11 mouse cellular contexts compared by ENCODE assay signal in the genomic region with DNA sequence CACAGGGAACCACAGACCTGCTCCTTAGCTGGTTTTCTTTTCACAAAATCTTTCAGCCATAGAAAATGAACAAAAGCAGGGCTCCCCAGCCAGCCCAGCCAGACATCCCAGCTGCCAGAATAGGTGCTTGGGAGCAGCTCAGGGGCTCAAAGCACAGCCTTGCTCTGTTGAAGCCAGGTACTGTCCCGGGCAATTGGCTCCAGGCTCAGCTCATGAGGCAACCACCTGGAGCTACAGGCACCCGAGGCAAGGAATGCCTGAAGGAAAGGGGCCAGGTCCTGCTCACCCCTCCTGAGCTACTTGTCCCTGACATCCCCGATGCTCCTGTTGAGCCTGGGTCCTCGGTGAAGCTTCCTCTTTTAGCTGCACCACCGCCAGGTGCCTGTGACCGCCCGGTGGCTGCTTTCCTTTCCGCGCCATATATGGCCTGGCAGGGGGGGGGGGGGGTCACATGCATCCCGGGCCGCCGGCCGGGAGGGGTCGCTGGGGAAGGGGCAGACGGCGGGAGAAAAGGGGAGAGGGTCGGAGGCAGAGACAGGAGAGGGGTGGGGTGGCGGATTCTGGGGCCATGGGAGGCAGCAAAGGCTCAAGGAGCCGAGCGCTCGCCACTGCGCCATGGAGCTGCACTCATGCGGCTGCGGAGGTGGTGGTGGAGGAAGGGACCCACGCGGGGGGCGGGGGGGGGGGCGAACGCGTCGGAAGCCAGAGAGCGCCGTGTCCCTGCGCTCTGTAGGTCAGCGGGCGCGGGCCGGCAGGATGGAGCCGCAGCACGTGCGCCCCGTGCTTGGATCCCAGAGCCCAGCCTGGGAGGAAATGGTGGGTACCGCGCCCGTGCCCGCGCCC. TPM values are rescaled to one million over a fixed set of nuclear protein-coding genes. Genes with fewer than 3 reads are reported as not detected.
DNase-seq lines count a peak whose midpoint lies in the region; ATAC-seq and TF ChIP-seq lines count a peak whose summit lies in the region.
"Not testable (repeated sequence)": the region's sequence is repeated elsewhere in the genome, so short reads cannot be mapped to it uniquely, and the experiment has no call there.
"Had no signal": no experiment of that assay in that cellular context is flagged by ENCODE, and none has a peak within 500 bp of the region (broad histone marks: within the 10 kb centered on the region; RNA-seq: fewer than 3 reads in every experiment).

A gene (plus strand): TSS at position 738 of the 843 bp plus-strand sequence.

- peak; percentile 1 to 12 for DNase-seq in heart, adult 2 months

- TF ChIP-seq POLR2A in heart, adult 2 months (IDR thresholded peaks at IDR 0.05; ENCODE audit: insufficient read depth, low read depth, low read length), result not testable (repeated sequence)

- peak within 1 kb of the TSS; percentile 38 for H3K4me3 ChIP-seq in brown adipose tissue, adult 24 weeks (ENCODE audit: insufficient read depth, low read depth, low read length)
- H3K4me3 ChIP-seq in embryonic facial prominence, embryonic 15.5 days (replicated peaks), result peak within 1 kb of the TSS; percentile 19
- not testable (repeated sequence) for H3K4me3 ChIP-seq in heart, adult 2 months; kidney, embryonic 14.5 days (ENCODE audit: low read length); liver, embryonic 12.5 days; stomach, embryonic 14.5 days (ENCODE audit: low read depth, low read length)
- H3K4me3 ChIP-seq in hindbrain, embryonic 12.5 days, result peak within 1 kb of the TSS; percentile 32
- peak within 1 kb of the TSS; percentile 34 for H3K4me3 ChIP-seq in midbrain, embryonic 15.5 days

- H3K27me3 ChIP-seq in embryonic facial prominence, embryonic 15.5 days; heart, adult 2 months (ENCODE audit: control insufficient read depth, insufficient read depth, low read length); hindbrain, embryonic 12.5 days; kidney, embryonic 14.5 days (ENCODE audit: control insufficient read depth, insufficient read depth, low read length); liver, embryonic 12.5 days (replicated peaks); midbrain, embryonic 15.5 days (replicated peaks); stomach, embryonic 14.5 days (ENCODE audit: control insufficient read depth, insufficient read depth, low read length): not testable (repeated sequence)

- not testable (repeated sequence) for H3K36me3 ChIP-seq in embryonic facial prominence, embryonic 15.5 days; heart, adult 2 months (ENCODE audit: control insufficient read depth, insufficient read depth, low read length); hindbrain, embryonic 12.5 days; kidney, embryonic 14.5 days (ENCODE audit: control insufficient read depth, insufficient read depth, low read length); liver, embryonic 12.5 days; midbrain, embryonic 15.5 days (replicated peaks); stomach, embryonic 14.5 days (ENCODE audit: control insufficient read depth, insufficient read depth, low read length)

- intact Hi-C loops in heart, adult 2 months (cut with DNase I), result not testable (repeated sequence)

- TF ChIP-seq CTCF in heart, adult 2 months (IDR thresholded peaks at IDR 0.05), result not testable (repeated sequence)

- H3K4me2 ChIP-seq in embryonic facial prominence, embryonic 15.5 days (replicated peaks), result peak within 1 kb of the TSS; percentile 50
- H3K4me2 ChIP-seq in hindbrain, embryonic 12.5 days (replicated peaks), result peak within 1 kb of the TSS; percentile 47
- H3K4me2 ChIP-seq in kidney, embryonic 14.5 days (replicated peaks; ENCODE audit: low read depth, low read length), result peak within 1 kb of the TSS; percentile 33; the same call in 1 of the 2 replicates
- peak within 1 kb of the TSS; percentile 14; the same call in 1 of the 2 replicates for H3K4me2 ChIP-seq in liver, embryonic 12.5 days
- H3K4me2 ChIP-seq in midbrain, embryonic 15.5 days, result peak within 1 kb of the TSS; percentile 47
- H3K4me2 ChIP-seq in stomach, embryonic 14.5 days (replicated peaks; ENCODE audit: low read depth, low read length), result peak within 1 kb of the TSS; percentile 32; the same call in 1 of the 2 replicates

- WGBS in embryonic facial prominence, embryonic 15.5 days, result 0% methylated on average over 7 of the region's 47 CpGs
- WGBS in heart, adult 2 months, result 8% methylated on average over 7 of the region's 47 CpGs
- 4% methylated on average over 10 of the region's 47 CpGs for WGBS in hindbrain, embryonic 12.5 days
- 2% methylated on average over 3 of the region's 47 CpGs for WGBS in kidney, embryonic 14.5 days
- WGBS in liver, embryonic 12.5 days (ENCODE audit: insufficient replicate concordance), result 2% methylated on average over 4 of the region's 47 CpGs
- under 1% methylated on average over 21 of the region's 47 CpGs for WGBS in midbrain, embryonic 15.5 days
- 4% methylated on average over 10 of the region's 47 CpGs for WGBS in stomach, embryonic 14.5 days

- not testable (repeated sequence) for H3K9ac ChIP-seq in embryonic facial prominence, embryonic 15.5 days; heart, adult 2 months (ENCODE audit: low read depth, low read length); hindbrain, embryonic 12.5 days; kidney, embryonic 14.5 days (ENCODE audit: low read depth, low read length); liver, embryonic 12.5 days; stomach, embryonic 14.5 days (replicated peaks; ENCODE audit: low read depth, low read length)
- H3K9ac ChIP-seq in midbrain, embryonic 15.5 days, result 0 out of 2 replicates have a peak within 1 kb of the TSS, but pooled peaks have one; percentile 29

- not testable (repeated sequence) for H3K79me2 ChIP-seq in heart, adult 2 months (replicated peaks; ENCODE audit: control insufficient read depth, insufficient read depth, low read length)

- H3K9me3 ChIP-seq in embryonic facial prominence, embryonic 15.5 days (replicated peaks); hindbrain, embryonic 12.5 days (replicated peaks); kidney, embryonic 14.5 days (ENCODE audit: control insufficient read depth, low read length); liver, embryonic 12.5 days (replicated peaks); midbrain, embryonic 15.5 days; stomach, embryonic 14.5 days (ENCODE audit: control insufficient read depth, low read depth, low read length): not testable (repeated sequence)

- not testable (repeated sequence) for ATAC-seq in embryonic facial prominence, embryonic 15.5 days (ENCODE audit: insufficient number of reproducible peaks, low FRiP score, low TSS enrichment, low read depth); hindbrain, embryonic 12.5 days (ENCODE audit: low FRiP score); kidney, embryonic 14.5 days (ENCODE audit: low FRiP score, low TSS enrichment); liver, embryonic 12.5 days; midbrain, embryonic 15.5 days (replicated peaks); stomach, embryonic 14.5 days (ENCODE audit: insufficient number of reproducible peaks, insufficient read depth, low FRiP score, low read depth)

- not testable (repeated sequence) for TF ChIP-seq EP300 in heart, adult 2 months (IDR thresholded peaks at IDR 0.05; ENCODE audit: insufficient read depth, low read depth, low read length)

- H3K27ac ChIP-seq in brown adipose tissue, adult 24 weeks (replicated peaks; ENCODE audit: low read depth, low read length), result peak within 1 kb of the TSS; percentile 87
- not testable (repeated sequence) for H3K27ac ChIP-seq in embryonic facial prominence, embryonic 15.5 days (replicated peaks); heart, adult 2 months; hindbrain, embryonic 12.5 days; kidney, embryonic 14.5 days (ENCODE audit: low read depth, low read length); liver, embryonic 12.5 days; stomach, embryonic 14.5 days (ENCODE audit: low read length)
- 0 out of 2 replicates have a peak within 1 kb of the TSS, but pooled peaks have one; percentile 25 for H3K27ac ChIP-seq in midbrain, embryonic 15.5 days

- H3K4me1 ChIP-seq in brown adipose tissue, adult 24 weeks (ENCODE audit: control insufficient read depth, insufficient read depth, insufficient read length, low read length); embryonic facial prominence, embryonic 15.5 days; heart, adult 2 months (ENCODE audit: control insufficient read depth, insufficient read depth, low read length); hindbrain, embryonic 12.5 days; kidney, embryonic 14.5 days (ENCODE audit: control insufficient read depth, insufficient read depth, low read length); liver, embryonic 12.5 days; midbrain, embryonic 15.5 days; stomach, embryonic 14.5 days (ENCODE audit: control insufficient read depth, insufficient read depth, low read length): not testable (repeated sequence)

RNA-seq across cellular contexts. Expression of the gene that starts here (rescaled TPM):
- not detected in 2 replicates for polyA plus RNA-seq in brown adipose tissue, adult 24 weeks (2012; ENCODE audit: insufficient read depth, insufficient read length, missing spikeins)
- 0.19 TPM in 1 of 2 replicates, not detected in the other for polyA plus RNA-seq in embryonic facial prominence, embryonic 15.5 days (2015; fragmentation: Nextera tagmentation; extraction: Ambion mirVana)
- total RNA-seq in heart, adult 2 months (2021), result not detected
- polyA plus RNA-seq in heart, adult 2 months (2012; rRNA removed), result 0.16 and 0.67 TPM in 2 replicates
- polyA plus RNA-seq in hindbrain, embryonic 12.5 days (2016; fragmentation: Nextera tagmentation; extraction: Ambion mirVana), result 0.65 and 1.0 TPM in 2 replicates
- 0.19 and 0.39 TPM in 2 replicates for polyA plus RNA-seq in kidney, embryonic 14.5 days (2014; fragmentation: Nextera tagmentation; extraction: Ambion mirVana)
- not detected in 2 replicates for polyA plus RNA-seq in liver, embryonic 12.5 days (2016; fragmentation: Nextera tagmentation; extraction: Ambion mirVana)
- 3.3 and 3.4 TPM in 2 replicates for polyA plus RNA-seq in midbrain, embryonic 15.5 days (2015; fragmentation: Nextera tagmentation; extraction: Ambion mirVana)
- polyA plus RNA-seq in stomach, embryonic 14.5 days (2014; fragmentation: Nextera tagmentation; extraction: Ambion mirVana), result 0.27 TPM in 1 of 2 replicates, not detected in the other
- total RNA-seq: heart, adult 18-20 months had no signal
- polyA plus RNA-seq: liver, embryonic 13.5 days; myocyte had no signal

Comparison
In these comparisons a context has a peak if more than half of its experiments do, and no peak if none do; other contexts are left out.
1. Peak in DNase-seq in heart, adult 2 months; RNA of the gene not detected or under 1 TPM.